Mouse (Mus musculus) cerebellum, adult 2 months (tissue): ENCODE results near the gene Ovca2.

ENCODE experiments used
- CTCF ChIP-seq: fragments of 200-500 bp; IDR thresholded peaks from 2 replicates; pipeline ENCODE4 v1.5.1; 2011; ENCODE audit warnings: low read depth, mild to moderate bottlenecking, control low read depth, low read length, moderate library complexity, borderline replicate concordance; ENCODE audit not compliant: insufficient read depth
- POLR2A ChIP-seq: fragments of 200-500 bp; IDR thresholded peaks from 2 replicates; pipeline ENCODE4 v1.6.1; 2011; ENCODE audit warnings: low read length, control low read depth, borderline replicate concordance; ENCODE audit not compliant: insufficient read depth

DNA sequence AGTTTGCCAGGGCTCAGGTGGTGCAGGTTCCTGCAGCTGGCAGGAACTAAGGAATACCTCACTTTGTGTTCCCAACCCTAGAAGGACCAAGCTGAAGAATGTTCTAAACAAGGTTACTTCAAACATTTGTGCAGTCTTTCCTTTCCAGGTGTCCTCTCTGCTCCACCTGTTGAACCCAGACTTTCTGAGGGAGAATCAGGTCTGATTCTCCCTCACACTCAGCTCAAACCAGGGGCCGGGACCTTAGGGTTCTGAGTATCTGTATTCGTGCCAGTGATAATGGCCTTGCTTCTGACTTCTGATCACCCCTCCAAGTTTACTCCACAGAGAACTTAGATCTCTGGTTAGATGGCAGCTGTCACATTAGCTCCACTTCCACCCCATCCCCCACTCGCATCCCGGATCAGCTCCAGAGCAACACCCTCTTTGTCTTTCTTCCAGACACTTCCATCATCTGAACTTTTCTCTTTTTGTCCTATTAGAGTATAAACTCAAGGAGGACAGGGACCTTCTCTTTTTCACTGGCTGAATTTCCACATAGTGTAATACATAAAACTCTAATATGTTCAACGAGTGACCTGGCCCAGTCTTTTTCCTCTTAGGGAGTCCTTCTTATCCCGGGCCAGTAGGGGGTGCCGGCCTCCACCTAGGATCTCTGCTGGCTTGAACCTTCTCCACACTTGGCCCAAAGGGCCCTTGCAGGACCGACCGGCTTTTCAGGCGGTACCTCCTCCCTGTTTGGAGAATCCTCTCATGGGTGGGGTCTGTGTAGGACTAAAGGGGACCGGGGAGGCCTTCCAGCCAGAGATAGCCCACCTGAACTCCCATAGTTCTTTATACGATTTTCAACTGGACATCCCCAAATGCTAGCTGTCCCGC is 13.9 kb upstream of the Ovca2 start:
- TF ChIP-seq POLR2A (0 out of 2 replicates have a peak, but pooled peaks have one; percentile 12), CTCF (peak; percentile 84)
